ENCODE assay signal across 13 mouse cellular contexts in genomic region chr3:94564356-94565010, GRCm38 (mm10). TPM values are rescaled to one million over a fixed set of nuclear protein-coding genes. Genes with fewer than 3 reads are reported as not detected.
A peak's percentile ranks its signal among the peaks of the same experiment; 100 is the strongest.
DNase-seq lines count a peak whose midpoint lies in the region; ATAC-seq and TF ChIP-seq lines count a peak whose summit lies in the region.
"Had no signal": no experiment of that assay in that cellular context is flagged by ENCODE, and none has a peak within 500 bp of the region (broad histone marks: within the 10 kb centered on the region; RNA-seq: fewer than 3 reads in every experiment).

No protein-coding gene starts in this region.

- TF ChIP-seq POLR2A in lung, adult 2 months (IDR thresholded peaks at IDR 0.05; ENCODE audit: borderline replicate concordance, extremely low read depth, low read depth, low read length), result no peak

- peaks cover 10% of the 10 kb centered on the region for H3K4me1 ChIP-seq in heart, embryonic 10.5 days
- H3K4me1 ChIP-seq in lung, embryonic 16.5 days (replicated peaks; ENCODE audit: control insufficient read depth, insufficient read depth, low read length), result peaks cover 20% of the 10 kb centered on the region
- peaks cover 21% of the 10 kb centered on the region for H3K4me1 ChIP-seq in lung, adult 2 months (ENCODE audit: control insufficient read depth, insufficient read depth, low read length)
- H3K4me1 ChIP-seq in embryonic facial prominence, embryonic 14.5 days (ENCODE audit: control insufficient read depth, insufficient read depth, low read length), result peaks cover 4% of the 10 kb centered on the region
- H3K4me1 ChIP-seq in stomach, embryonic 14.5 days (ENCODE audit: control insufficient read depth, insufficient read depth, low read length), result peaks cover 28% of the 10 kb centered on the region

- no peak overlapping the region for H3K27ac ChIP-seq in heart, embryonic 10.5 days
- peak overlapping the region; percentile 67; the same call in 1 of the 2 replicates for H3K27ac ChIP-seq in lung, embryonic 16.5 days (ENCODE audit: low read length)
- peak overlapping the region; percentile 67 for H3K27ac ChIP-seq in embryonic facial prominence, embryonic 14.5 days (replicated peaks; ENCODE audit: low read depth, low read length)
- H3K27ac ChIP-seq in stomach, embryonic 14.5 days (ENCODE audit: low read length), result peak overlapping the region; percentile 66; the same call in 1 of the 2 replicates

- H3K36me3 ChIP-seq in heart, embryonic 10.5 days, result peaks cover 7% of the 10 kb centered on the region
- peaks cover 3% of the 10 kb centered on the region for H3K36me3 ChIP-seq in lung, embryonic 16.5 days (ENCODE audit: control insufficient read depth, insufficient read depth, low read length)
- peaks cover 16% of the 10 kb centered on the region for H3K36me3 ChIP-seq in embryonic facial prominence, embryonic 14.5 days (ENCODE audit: control insufficient read depth, insufficient read depth, low read length)
- peaks cover 3% of the 10 kb centered on the region for H3K36me3 ChIP-seq in stomach, embryonic 14.5 days (ENCODE audit: control insufficient read depth, insufficient read depth, low read length)

- WGBS in heart, embryonic 10.5 days, result 64% methylated on average over 4 of the region's 4 CpGs
- WGBS in lung, embryonic 16.5 days, result 60% methylated on average over 4 of the region's 4 CpGs
- 54% methylated on average over 4 of the region's 4 CpGs for WGBS in lung, adult 2 months
- 63% methylated on average over 4 of the region's 4 CpGs for WGBS in embryonic facial prominence, embryonic 14.5 days
- 69% methylated on average over 4 of the region's 4 CpGs for WGBS in stomach, embryonic 14.5 days

- no peaks in the 10 kb centered on the region for H3K27me3 ChIP-seq in heart, embryonic 10.5 days (ENCODE audit: insufficient read depth, poor library complexity, severe bottlenecking)
- no peaks in the 10 kb centered on the region for H3K27me3 ChIP-seq in lung, embryonic 16.5 days (ENCODE audit: control insufficient read depth, insufficient read depth, low read depth, low read length)
- no peaks in the 10 kb centered on the region for H3K27me3 ChIP-seq in embryonic facial prominence, embryonic 14.5 days (replicated peaks; ENCODE audit: control insufficient read depth, insufficient read depth, low read length)
- no peaks in the 10 kb centered on the region for H3K27me3 ChIP-seq in stomach, embryonic 14.5 days (ENCODE audit: control insufficient read depth, insufficient read depth, low read length)
- H3K27me3 ChIP-seq: neural tube, embryonic 15.5 days had no signal

- peak; percentile 58 for DNase-seq in heart, embryonic 10.5 days (ENCODE audit: low spot score)
- no peak for DNase-seq in heart, postnatal 4 days
- no peak for DNase-seq in lung, adult 2 months
- DNase-seq in embryonic facial prominence, embryonic 14.5 days (ENCODE audit: low spot score), result no peak
- no peak for DNase-seq in urinary bladder, postnatal 10 days (ENCODE audit: low spot score)
- DNase-seq in layer of hippocampus, adult 9-11 months, result no peak
- DNase-seq: adrenal gland, postnatal 25 days; gastrocnemius, postnatal 36 days; kidney, adult 11 months had no signal

- no peak overlapping the region for H3K4me2 ChIP-seq in lung, embryonic 16.5 days (ENCODE audit: low read depth, low read length)
- H3K4me2 ChIP-seq in embryonic facial prominence, embryonic 14.5 days (ENCODE audit: low read depth, low read length), result no peak overlapping the region
- H3K4me2 ChIP-seq in stomach, embryonic 14.5 days (replicated peaks; ENCODE audit: low read depth, low read length), result no peak overlapping the region
- H3K4me2 ChIP-seq: neural tube, embryonic 15.5 days had no signal

- TF ChIP-seq CTCF in lung, adult 2 months (IDR thresholded peaks at IDR 0.05; ENCODE audit: insufficient read depth, low read length), result no peak

- no peaks in the 10 kb centered on the region for H3K9me3 ChIP-seq in heart, embryonic 10.5 days
- H3K9me3 ChIP-seq in lung, embryonic 16.5 days (ENCODE audit: control insufficient read depth, low read length), result no peaks in the 10 kb centered on the region
- H3K9me3 ChIP-seq in embryonic facial prominence, embryonic 14.5 days (ENCODE audit: control insufficient read depth, low read length), result no peaks in the 10 kb centered on the region
- no peaks in the 10 kb centered on the region for H3K9me3 ChIP-seq in stomach, embryonic 14.5 days (ENCODE audit: control insufficient read depth, low read depth, low read length)
- H3K9me3 ChIP-seq: neural tube, embryonic 15.5 days had no signal

- H3K9ac ChIP-seq in lung, embryonic 16.5 days (ENCODE audit: low read length), result no peak overlapping the region
- H3K9ac ChIP-seq in embryonic facial prominence, embryonic 14.5 days (ENCODE audit: low read depth, low read length), result no peak overlapping the region
- H3K9ac ChIP-seq in stomach, embryonic 14.5 days (replicated peaks; ENCODE audit: low read depth, low read length), result no peak overlapping the region
- H3K9ac ChIP-seq: neural tube, embryonic 15.5 days had no signal

- ATAC-seq in lung, embryonic 16.5 days (ENCODE audit: low read depth), result no peak
- ATAC-seq in embryonic facial prominence, embryonic 14.5 days (ENCODE audit: low read depth), result no peak
- ATAC-seq in stomach, embryonic 14.5 days (ENCODE audit: insufficient number of reproducible peaks, insufficient read depth, low FRiP score, low read depth), result no peak
- ATAC-seq: midbrain, embryonic 16.5 days had no signal

- H3K4me3 ChIP-seq in heart, embryonic 10.5 days, result no peak overlapping the region
- H3K4me3 ChIP-seq in lung, embryonic 16.5 days (ENCODE audit: low read length), result no peak overlapping the region
- no peak overlapping the region for H3K4me3 ChIP-seq in lung, adult 2 months (replicated peaks; ENCODE audit: extremely low read depth, low read depth, low read length)
- no peak overlapping the region for H3K4me3 ChIP-seq in embryonic facial prominence, embryonic 14.5 days (ENCODE audit: low read depth, low read length)
- no peak overlapping the region for H3K4me3 ChIP-seq in stomach, embryonic 14.5 days (ENCODE audit: low read depth, low read length)
- H3K4me3 ChIP-seq: neural tube, embryonic 15.5 days had no signal

RNA-seq across cellular contexts. Expression of gene Snx27, which starts 18.0 kb away (rescaled TPM):
- 32.2 and 41.3 TPM in 2 replicates for polyA plus RNA-seq in heart, embryonic 10.5 days (2016; fragmentation: Nextera tagmentation; extraction: Ambion mirVana)
- total RNA-seq in heart, postnatal 4 days (2021), result 10 to 100 TPM; 31.8 to 31.9 TPM
- 38.6 and 45.6 TPM in 2 replicates for polyA plus RNA-seq in lung, embryonic 16.5 days (2015; fragmentation: Nextera tagmentation; extraction: Ambion mirVana)
- 7.8 and 10.8 TPM in 2 replicates for polyA plus RNA-seq in lung, adult 2 months (2012; rRNA removed)
- polyA plus RNA-seq in embryonic facial prominence, embryonic 14.5 days (2014; fragmentation: Nextera tagmentation; extraction: Ambion mirVana), result 33.6 and 33.9 TPM in 2 replicates
- polyA plus RNA-seq in stomach, embryonic 14.5 days (2014; fragmentation: Nextera tagmentation; extraction: Ambion mirVana), result 35.1 and 41.9 TPM in 2 replicates
